Mouse (Mus musculus): ENCODE results near the gene Sgcd.

Sgcd gene

GRCm38 (mm10) chr11:47988697-47989533 lies at the start of gene Sgcd:
Gene Sgcd (minus strand): TSS chr11:47988969.
- DNase-seq (ENCODE audit: low spot score): peak; percentile 18

DNA sequence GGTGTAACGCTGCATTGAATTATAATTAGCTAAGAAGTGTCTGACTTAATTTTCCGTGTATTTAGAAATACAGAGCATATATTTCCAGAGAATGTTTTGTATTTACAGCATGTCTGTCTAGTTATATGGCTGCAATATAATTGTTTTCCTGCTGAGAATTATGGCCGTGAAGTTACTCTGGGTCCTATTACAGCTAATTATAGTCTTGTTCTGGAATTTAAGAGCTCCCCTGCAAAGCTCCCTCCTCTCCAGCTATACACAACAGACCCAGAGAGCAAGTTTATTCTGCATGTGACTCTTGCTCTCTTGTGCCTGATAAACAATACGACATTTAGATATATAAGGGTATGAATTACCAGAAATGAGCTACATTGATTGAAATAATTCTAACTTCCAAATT lies 49.3 kb upstream of the Sgcd start:
- no peak for DNase-seq (ENCODE audit: low spot score)

DNA sequence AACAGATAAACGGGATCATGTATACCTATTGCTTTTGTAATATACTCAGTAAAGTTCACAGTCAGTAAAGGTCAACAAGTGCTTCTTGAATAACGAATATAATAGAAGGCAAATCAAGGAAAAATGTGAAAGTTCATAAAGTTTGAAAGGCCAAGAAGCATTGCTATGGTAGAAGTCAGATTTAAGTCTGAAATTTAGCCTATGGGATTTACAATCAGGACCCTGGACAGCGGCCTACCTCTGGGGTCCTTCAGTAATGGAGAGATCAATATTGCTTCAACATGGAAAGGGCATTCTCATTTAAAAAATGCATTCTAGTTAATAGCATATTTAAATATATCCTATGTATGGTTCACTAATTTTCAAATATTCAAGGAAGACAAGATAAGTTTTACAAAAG lies 24.1 kb upstream of the Sgcd start:
- DNase-seq (ENCODE audit: low spot score): no peak

DNA sequence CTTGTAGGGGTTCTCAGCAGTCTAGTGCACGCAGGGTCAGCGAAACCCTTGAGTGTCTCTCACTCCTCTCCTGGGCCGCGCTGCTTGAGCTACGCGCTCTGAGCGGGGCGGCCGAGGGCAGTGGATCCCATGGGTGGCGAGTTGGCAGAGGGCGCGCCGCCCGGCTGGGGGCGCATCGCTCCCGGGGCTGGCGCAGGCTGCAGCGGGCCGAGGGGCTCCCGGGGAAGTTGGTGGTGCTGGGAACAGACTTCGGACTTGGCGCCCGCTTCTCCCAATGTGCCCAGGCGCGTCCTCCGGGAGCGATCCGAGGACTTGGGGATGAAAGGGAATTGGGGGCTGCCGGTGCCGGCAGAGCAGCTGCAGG lies 454 bp downstream of the Sgcd start:
- DNase-seq (ENCODE audit: low spot score): peak; percentile 3

GRCm38 (mm10) chr11:47987893-47988267 lies 889 bp downstream of the Sgcd start:
- no peak for DNase-seq (ENCODE audit: low spot score)

GRCm38 (mm10) chr11:47987251-47987892 lies 1.4 kb downstream of the Sgcd start:
- no peak for DNase-seq (ENCODE audit: low spot score)

- no peak for DNase-seq (ENCODE audit: low spot score)
These were observed 6.6 kb downstream of the Sgcd start for GRCm38 (mm10) chr11:47982152-47982551.

DNA sequence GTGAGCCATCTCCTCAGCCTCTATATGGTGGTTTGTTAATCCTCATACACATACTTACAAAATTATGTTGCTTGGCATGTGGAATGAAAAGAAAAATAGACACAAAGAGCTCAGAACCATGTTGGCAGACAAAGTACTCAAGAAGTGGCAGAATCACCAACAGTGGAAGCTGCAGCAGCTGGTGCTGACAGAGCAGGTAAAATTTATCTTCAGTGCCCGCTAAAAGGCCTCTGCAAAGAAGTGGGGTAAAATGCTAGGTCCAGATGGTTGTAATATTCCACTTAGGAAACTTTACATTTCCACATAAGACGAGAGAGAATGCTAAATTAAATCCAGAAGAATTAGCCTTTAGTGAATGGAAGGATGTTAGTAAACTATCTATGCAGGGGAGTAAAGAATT lies 7.7 kb downstream of the Sgcd start:
- DNase-seq (ENCODE audit: low spot score): no peak

DNA sequence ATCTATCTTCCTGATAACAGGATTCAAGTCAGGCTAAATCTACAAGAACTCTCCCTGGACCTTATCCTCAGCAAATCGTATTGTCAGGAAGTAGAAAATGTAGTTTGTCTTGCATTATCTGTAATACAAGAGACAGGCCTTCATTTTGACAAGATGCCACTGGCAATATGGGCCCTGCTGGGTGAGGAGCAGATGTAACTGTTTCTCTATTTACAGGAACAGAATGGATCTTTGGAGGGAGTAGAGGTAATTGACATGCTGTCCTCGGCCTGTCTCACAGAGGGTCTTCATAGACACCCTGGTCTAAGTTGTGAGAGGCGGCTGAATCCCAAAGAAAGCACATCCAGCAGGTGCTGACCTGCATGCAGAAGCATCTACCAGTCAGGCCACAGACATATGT lies 35.5 kb downstream of the Sgcd start:
- no peak for DNase-seq (ENCODE audit: low spot score)

DNA sequence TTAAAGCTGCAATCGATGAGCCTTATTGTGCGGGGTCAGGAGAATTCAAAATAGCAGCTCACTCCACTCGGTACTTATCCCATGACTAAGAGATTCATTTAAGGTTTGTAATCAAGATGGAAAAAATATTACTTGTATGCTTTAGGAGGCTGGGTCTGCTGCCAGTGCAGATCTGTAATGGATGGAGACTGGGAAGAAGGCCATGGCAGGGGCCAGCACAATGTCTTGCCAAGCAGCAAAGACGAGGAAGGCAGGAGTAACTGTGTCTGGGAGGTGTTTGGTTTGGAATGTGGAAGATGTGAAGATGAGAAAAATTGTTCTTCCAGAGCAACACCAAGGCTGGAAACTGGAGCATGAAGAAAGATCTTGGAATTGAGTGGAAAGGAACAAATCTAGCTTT lies 36.4 kb downstream of the Sgcd start:
- no peak for DNase-seq (ENCODE audit: low spot score)

DNA sequence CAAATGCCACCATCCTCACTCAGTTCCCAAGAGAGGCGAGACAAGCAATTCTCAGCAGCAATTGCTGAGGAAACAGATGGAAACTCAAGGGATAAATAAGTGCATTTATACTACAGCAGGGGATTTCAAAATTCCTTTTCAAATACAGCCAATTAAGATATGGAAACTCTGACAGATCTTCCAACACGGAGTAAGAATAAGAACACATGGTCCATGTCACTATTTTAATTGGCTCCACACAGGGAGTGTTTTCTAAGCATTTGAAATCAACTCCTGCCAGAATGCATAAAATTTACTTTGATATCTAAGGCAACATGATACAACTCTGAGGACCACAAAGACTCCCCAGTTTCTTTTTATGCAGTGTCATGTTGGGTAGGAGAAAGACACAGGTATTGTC lies 49.0 kb downstream of the Sgcd start:
- DNase-seq (ENCODE audit: low spot score): no peak

DNA sequence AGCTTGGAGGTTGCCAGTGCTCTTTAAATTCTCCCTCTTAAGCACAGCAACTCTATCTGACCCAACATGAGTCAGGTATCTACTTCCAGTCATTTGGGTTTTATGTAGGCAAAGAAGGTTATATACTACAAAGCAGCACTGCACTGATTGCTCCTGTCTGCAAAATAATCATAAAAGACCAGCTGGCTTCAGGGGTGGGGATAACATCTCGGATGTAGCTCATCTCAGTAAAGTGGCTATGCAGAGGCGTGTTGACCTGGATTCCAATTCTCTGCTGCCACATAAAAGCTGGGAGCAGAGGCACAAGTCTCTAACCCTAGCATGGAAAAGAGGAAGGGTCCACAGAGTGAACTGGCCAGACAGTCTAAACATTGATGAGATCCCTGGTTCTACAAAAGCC lies 71.2 kb downstream of the Sgcd start:
- DNase-seq (ENCODE audit: low spot score): no peak

GRCm38 (mm10) chr11:47891617-47892172 lies 97.1 kb downstream of the Sgcd start:
- DNase-seq (ENCODE audit: low spot score): no peak

- DNase-seq (ENCODE audit: low spot score): no peak
These were observed 98.5 kb downstream of the Sgcd start for GRCm38 (mm10) chr11:47890315-47890714.

DNA sequence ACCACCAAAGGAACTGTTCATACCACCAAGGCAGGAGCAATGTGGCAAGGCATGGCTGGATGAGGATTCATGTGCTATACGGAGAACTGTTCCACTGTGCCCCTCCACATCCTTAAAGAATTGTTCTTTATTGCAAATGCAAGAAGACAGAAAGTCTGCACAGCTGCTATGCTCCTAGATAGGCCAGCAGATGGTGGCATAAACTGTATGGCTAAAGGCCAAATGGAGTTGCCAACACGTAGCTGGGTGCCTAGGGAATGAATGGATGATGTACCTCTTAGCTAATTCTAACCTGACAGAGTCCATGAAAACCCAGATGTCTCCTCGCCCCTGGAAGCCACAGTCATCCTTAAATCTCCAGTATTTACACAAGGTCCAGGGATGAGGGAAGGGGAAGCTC lies 103.5 kb downstream of the Sgcd start:
- no peak for DNase-seq (ENCODE audit: low spot score)

DNA sequence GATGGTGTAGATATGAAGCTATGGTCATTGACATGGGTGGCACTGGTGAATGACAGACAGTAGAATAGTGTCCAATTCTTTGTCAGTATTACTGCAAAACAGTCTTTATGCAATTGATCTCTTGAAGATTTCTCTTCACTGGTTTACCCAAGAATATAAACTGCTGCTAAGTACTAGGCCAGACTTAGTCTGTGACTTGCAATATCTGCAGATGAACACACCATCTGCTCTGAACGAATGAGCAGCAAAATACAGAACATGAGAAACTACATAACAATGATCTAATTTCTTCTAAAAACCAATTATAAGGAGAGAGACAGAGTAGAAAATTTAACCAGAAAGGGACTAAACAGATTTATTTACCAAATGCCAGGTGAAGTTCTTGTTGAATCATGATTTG lies 105.2 kb downstream of the Sgcd start:
- no peak for DNase-seq (ENCODE audit: low spot score)

- DNase-seq (ENCODE audit: low spot score): no peak
These were observed 112.1 kb downstream of the Sgcd start for GRCm38 (mm10) chr11:47876633-47877170.

DNA sequence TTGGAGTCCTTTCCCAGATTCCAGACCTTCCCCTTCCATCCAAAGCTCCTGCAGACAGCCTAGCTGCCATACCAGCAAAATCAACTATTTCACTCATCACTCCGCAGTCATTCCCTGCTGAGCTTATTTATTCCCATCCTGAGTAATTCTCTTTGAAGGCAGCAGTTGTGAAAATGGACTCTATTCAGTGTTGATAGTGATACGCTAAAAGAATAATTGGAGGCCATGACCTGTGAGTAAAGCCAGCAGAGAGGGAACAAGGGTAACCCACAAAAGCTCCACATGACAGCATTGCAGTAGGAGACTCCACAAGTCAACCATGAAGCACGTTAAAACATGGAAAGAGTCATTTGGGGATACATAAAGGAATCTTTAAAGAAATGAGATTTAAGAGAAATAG lies 142.9 kb downstream of the Sgcd start:
- DNase-seq (ENCODE audit: low spot score): no peak

- no peak for DNase-seq (ENCODE audit: low spot score)
These were observed 155.5 kb downstream of the Sgcd start for GRCm38 (mm10) chr11:47833283-47833682.

GRCm38 (mm10) chr11:47810307-47810706 lies 178.5 kb downstream of the Sgcd start:
- no peak for DNase-seq (ENCODE audit: low spot score)

DNA sequence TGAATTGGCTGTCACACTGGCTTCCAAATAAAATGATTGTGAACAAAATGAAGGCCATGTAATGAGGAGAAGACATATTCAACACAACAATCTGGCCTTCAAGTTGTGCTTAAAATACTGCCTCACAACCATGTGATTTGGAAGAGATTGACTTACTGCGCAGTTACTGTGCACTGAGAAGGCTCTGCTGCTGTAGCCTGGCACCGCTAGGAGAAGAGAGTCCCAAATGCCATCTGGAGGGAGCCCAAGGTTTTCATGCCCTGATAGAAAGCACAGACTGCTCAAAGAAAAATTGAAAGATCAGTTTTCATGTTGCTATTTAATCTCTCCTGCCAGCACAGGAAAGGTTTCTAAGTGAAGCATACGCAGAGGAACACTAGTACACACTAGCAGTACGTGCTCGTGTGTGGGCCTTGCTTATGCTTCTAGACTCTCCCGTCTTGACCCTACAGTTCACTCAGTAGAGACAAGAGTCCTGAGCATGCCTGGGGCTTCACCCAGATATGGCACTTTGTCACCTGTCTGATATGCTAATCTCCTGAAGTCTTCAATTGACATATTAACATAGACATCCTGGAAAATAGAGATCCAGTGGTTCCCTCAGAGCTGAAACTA lies 184.6 kb downstream of the Sgcd start:
- DNase-seq (ENCODE audit: low spot score): no peak

GRCm38 (mm10) chr11:47777916-47778226 lies 210.9 kb downstream of the Sgcd start:
- DNase-seq (ENCODE audit: low spot score): no peak

Measured in ovary, postnatal 14 days (tissue).